ENCODE assay signal across 8 mouse cellular contexts in genomic region chr12:21286243-21286622, GRCm38 (mm10). TPM values are rescaled to one million over a fixed set of nuclear protein-coding genes. Genes with fewer than 3 reads are reported as not detected.
DNase-seq lines count a peak whose midpoint lies in the region; ATAC-seq and TF ChIP-seq lines count a peak whose summit lies in the region.

TSS of gene Itgb1bp1 (minus strand) at chr12:21286284.

- H3K4me1 ChIP-seq in lung, adult 2 months (ENCODE audit: control insufficient read depth, insufficient read depth, low read length): peaks cover 10% of the 10 kb centered on the region
- H3K4me1 ChIP-seq in neural tube, embryonic 15.5 days: peaks cover 38% of the 10 kb centered on the region
- H3K4me1 ChIP-seq in thymus, adult 2 months (replicated peaks; ENCODE audit: control insufficient read depth, insufficient read depth, low read length): peaks cover 5% of the 10 kb centered on the region

- TF ChIP-seq CTCF in layer of hippocampus, adult 2 months (conservative IDR thresholded peaks at IDR 0.05): no peak
- no peak for TF ChIP-seq CTCF in lung, adult 2 months (IDR thresholded peaks at IDR 0.05; ENCODE audit: insufficient read depth, low read length)
- TF ChIP-seq CTCF in thymus, adult 2 months (IDR thresholded peaks at IDR 0.05; ENCODE audit: borderline replicate concordance, control insufficient read depth, extremely low read depth, insufficient read depth, low read length, poor library complexity): no peak

- H3K27me3 ChIP-seq in neural tube, embryonic 15.5 days (replicated peaks): no peaks in the 10 kb centered on the region
- H3K27me3 ChIP-seq in thymus, adult 2 months (ENCODE audit: control insufficient read depth, insufficient read depth, low read length): no peaks in the 10 kb centered on the region

- H3K9me3 ChIP-seq in neural tube, embryonic 15.5 days (replicated peaks): no peaks in the 10 kb centered on the region

- peak within 1 kb of the TSS; percentile 89 for H3K9ac ChIP-seq in neural tube, embryonic 15.5 days (replicated peaks)

- peak; percentile 96 for ATAC-seq in neural tube, embryonic 15.5 days (ENCODE audit: low FRiP score)

- peak; percentile 97 for DNase-seq in Muller cell, postnatal 12 days (ENCODE audit: inconsistent ontology term)
- peak; percentile 99 for DNase-seq in cerebellum, adult 8-10 months
- peak; percentile 99 for DNase-seq in forelimb bud, embryonic 11.5 days (ENCODE audit: low read depth, low spot score)
- peak; percentile 100 for DNase-seq in heart, postnatal 4 days
- peak; percentile 98 to 100 for DNase-seq in layer of hippocampus, adult 2 months (ENCODE audit: low spot score in 2 of 2)
- DNase-seq in lung, adult 2 months: peak; percentile 99
- DNase-seq in thymus, adult 2 months: peak; percentile 97

- TF ChIP-seq POLR2A in lung, adult 2 months (IDR thresholded peaks at IDR 0.05; ENCODE audit: borderline replicate concordance, extremely low read depth, low read depth, low read length): no peak
- TF ChIP-seq POLR2A in thymus, adult 2 months (IDR thresholded peaks at IDR 0.05; ENCODE audit: control insufficient read depth, extremely low read depth, insufficient read depth, low read length, poor library complexity): no peak; the same call in 1 of the 2 replicates

- H3K4me3 ChIP-seq in layer of hippocampus, adult 2 months: peak within 1 kb of the TSS; percentile 80
- peak within 1 kb of the TSS; percentile 95 for H3K4me3 ChIP-seq in lung, adult 2 months (replicated peaks; ENCODE audit: extremely low read depth, low read depth, low read length)
- peak within 1 kb of the TSS; percentile 65 for H3K4me3 ChIP-seq in neural tube, embryonic 15.5 days (replicated peaks)
- peak within 1 kb of the TSS; percentile 87 for H3K4me3 ChIP-seq in thymus, adult 2 months (ENCODE audit: control insufficient read depth, insufficient read depth, low read length)

- H3K36me3 ChIP-seq in neural tube, embryonic 15.5 days: peaks cover 7% of the 10 kb centered on the region
- peaks cover 2% of the 10 kb centered on the region; the same call in 1 of the 2 replicates for H3K36me3 ChIP-seq in thymus, adult 2 months (ENCODE audit: control insufficient read depth, insufficient read depth, low read length)

- H3K4me2 ChIP-seq in neural tube, embryonic 15.5 days: peak within 1 kb of the TSS; percentile 91

- under 1% methylated on average over 28 of the region's 28 CpGs for WGBS in lung, adult 2 months
- under 1% methylated on average over 28 of the region's 28 CpGs for WGBS in neural tube, embryonic 15.5 days
- under 1% methylated on average over 28 of the region's 28 CpGs for WGBS in thymus, adult 2 months

- H3K27ac ChIP-seq in layer of hippocampus, adult 2 months: peak within 1 kb of the TSS; percentile 93
- peak within 1 kb of the TSS; percentile 93 for H3K27ac ChIP-seq in neural tube, embryonic 15.5 days (replicated peaks)
- peak within 1 kb of the TSS; percentile 80 for H3K27ac ChIP-seq in thymus, adult 2 months (ENCODE audit: control insufficient read depth, insufficient read depth, low read length)

RNA-seq across cellular contexts. Expression of gene Itgb1bp1, which starts in this region (rescaled TPM):
- 10 to 100 TPM; 36.6 to 40.2 TPM for total RNA-seq in heart, postnatal 4 days (2021)
- 10 to 100 TPM; 38.4 to 40.8 TPM for total RNA-seq in layer of hippocampus, adult 2 months (2021)
- 10.2 and 14.0 TPM in 2 replicates for polyA plus RNA-seq in lung, adult 2 months (2012; rRNA removed)
- polyA plus RNA-seq in neural tube, embryonic 15.5 days (2015; fragmentation: Nextera tagmentation; extraction: Ambion mirVana): 34.7 and 36.8 TPM in 2 replicates
- polyA plus RNA-seq in thymus, adult 2 months (2012; rRNA removed): 16.2 and 18.0 TPM in 2 replicates

Comparison
In these comparisons a context has a peak if more than half of its experiments do, and no peak if none do; other contexts are left out.
1. Peak in every context shown above with its lines: DNase-seq, ATAC-seq, H3K4me3 ChIP-seq and H3K27ac ChIP-seq.